Mouse (Mus musculus) lung, postnatal 14 days (tissue): Measurements from ENCODE around the gene Map3k12.
A peak's percentile ranks its signal among the peaks of the same experiment; 100 is the strongest.

ENCODE experiments used
- DNase-seq: peaks from one replicate; pipeline ENCODE4 v3.0.0; 2021

Gene Map3k12

DNA sequence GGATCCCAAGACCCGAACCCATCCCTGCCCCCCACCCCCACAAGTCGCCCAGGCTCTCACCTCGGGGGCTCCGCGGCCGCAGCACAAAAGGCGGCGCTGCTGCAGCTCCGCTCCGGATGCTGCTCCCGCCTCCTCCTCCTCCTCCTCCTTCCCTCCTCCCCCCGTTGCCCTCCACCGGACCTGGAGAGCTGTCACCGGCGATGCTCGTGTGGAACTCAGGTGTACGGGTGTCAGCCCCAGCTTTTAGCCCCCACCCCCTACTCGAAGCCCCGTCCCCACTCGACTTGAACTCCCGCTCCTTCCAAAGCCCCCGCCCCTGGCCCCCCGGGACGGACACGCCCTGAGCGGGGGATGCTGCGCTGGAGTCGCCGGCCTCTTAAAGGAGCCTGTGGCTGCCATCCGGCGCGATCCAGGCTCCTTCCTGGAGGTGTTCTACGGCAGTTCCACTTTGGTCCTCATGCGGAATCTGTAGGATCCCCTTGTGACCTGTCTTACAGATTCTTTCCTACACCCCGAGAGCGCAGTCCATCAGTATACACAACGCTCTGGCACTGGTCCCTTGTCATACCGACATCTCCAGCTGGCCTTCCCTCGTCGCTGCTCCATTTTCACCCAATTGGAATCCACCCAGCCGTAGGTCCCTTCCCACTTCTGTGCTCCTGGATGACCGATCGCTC is at the start of gene Map3k12:
Gene Map3k12, minus strand, starts transcription at position 337 of the 677 bp plus-strand sequence.
- DNase-seq: peak; percentile 69

DNA sequence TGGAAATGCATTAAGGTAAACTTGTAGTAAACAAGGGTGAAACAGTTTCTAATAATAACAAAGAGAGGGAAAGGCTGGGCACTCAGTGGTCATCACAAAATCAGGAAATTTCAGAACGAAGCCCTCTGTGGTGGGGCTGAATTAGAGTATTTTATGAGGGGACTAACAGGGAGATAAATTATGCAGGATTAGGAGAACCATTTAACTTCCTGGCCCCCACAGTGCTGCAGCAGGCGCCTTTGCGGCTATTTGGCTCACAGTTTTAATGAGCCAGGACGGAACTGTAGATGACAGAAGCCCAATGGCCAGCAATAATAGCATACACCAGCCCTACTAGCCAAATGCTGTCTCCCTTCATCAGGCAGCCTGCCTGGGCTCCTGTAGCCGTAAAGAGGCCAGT is 46.8 kb upstream of the Map3k12 start:
- DNase-seq: no peak

DNA sequence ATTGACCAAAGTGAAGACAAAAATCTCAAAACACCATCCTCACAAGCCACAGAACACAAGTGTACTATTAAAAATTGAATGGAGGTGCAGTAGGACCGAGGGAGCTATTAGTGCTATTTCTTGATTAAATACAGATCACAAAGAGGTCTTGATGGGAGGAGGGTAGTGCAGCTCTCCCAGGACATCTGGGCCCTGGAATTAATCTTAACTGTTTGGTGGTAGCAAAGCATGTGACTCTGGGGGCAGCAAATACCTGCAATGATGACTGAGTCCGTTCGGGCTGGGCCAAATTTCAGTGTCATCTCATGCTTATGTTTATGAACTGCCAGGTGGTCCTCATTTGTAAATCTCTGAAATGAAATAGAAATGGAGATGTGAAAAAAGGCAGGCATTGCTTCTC is 46.2 kb upstream of the Map3k12 start:
- DNase-seq: no peak

DNA sequence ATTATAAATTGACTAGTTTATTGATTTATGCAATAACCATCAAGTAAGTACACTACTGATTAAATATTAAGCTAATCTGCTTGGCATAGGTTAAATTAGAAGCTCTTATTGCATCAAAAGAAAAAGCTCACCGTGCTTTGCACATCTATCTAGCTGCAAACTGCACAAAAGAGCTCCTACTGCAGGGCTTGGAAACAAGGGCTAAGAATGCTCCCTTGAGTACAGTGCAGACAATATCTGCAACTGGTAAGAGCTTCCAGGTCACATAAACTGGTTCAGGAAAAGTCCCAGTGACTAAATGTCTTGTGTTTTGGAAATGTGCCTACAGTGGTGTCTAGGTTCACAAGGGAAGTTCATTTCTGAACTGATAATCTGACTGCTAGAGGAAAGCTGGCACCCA is 45.6 kb upstream of the Map3k12 start:
- no peak for DNase-seq

DNA sequence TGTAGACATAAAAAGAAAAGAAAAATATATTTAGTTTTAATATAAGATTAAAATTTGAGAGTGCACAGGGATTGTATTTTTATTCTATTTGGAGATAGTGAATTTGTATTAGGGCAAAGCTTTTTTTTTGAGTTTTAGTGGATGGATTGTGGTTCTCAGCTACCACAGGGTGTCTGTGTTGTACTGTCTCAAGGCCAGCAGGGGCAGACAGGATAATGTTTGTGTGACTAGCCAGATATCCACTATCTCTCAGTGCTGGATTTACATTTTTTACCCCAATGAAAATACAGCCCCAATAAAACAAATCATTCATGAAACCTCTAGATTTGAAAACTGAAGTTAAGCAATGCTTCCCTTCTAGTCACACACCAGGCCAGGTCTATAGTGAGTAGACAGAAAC is 40.7 kb upstream of the Map3k12 start:
- DNase-seq: no peak

DNA sequence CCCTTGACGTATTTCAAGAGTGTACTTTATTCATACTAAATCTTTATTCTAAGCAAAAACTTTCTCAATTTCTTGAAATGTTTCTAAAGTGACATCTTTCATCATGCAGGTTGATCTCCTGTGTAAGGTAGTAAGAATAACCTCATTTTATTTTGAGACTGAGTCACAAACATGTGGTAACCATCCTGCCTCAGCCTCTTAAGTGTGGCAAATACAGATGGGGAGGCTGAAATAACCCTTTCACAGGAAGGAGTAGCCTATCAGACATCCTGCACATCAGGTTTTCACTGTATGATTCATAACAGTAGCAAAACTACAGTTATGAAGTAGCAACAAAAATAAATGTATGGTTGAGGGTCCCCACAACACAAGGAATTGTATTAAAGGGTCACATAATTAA is 38.7 kb upstream of the Map3k12 start:
- DNase-seq: no peak

DNA sequence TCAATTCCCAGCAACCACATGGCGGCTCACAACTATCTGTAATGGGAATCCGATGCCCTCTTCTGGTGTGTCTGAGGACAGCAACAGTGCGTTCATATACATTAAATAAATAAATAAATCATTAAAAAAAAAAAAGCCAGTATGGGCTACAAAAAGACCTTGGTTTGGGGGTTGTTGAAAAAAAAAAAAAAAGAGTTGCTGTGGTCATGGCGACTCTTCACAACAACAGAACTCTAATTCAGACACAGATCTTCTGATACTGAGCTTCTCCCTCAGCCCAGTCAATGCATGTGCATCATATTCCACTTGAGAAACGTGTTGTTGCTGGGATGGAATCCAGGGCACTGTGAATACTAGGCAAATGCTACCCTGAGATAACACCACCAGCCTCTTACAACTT is 35.7 kb upstream of the Map3k12 start:
- no peak for DNase-seq

DNA sequence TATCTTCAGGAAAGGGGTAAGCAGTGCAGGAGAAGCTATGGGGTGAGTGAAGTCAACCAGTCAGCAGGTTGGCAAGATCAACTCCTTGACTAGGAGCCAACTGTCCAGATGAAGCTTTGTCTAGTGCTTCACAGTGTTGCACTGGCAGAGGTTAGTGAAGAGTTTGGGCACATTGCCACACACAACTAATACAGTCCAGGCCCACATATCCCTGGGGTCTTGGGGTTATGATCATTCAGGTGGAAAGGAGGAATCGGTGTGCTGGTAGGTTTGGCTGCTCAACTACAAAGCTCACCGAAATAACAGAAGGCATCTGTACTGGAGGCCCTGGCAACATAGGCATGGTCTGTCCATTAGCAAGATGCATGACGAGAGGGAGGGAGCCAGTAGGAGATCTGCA is 30.6 kb upstream of the Map3k12 start:
- no peak for DNase-seq

DNA sequence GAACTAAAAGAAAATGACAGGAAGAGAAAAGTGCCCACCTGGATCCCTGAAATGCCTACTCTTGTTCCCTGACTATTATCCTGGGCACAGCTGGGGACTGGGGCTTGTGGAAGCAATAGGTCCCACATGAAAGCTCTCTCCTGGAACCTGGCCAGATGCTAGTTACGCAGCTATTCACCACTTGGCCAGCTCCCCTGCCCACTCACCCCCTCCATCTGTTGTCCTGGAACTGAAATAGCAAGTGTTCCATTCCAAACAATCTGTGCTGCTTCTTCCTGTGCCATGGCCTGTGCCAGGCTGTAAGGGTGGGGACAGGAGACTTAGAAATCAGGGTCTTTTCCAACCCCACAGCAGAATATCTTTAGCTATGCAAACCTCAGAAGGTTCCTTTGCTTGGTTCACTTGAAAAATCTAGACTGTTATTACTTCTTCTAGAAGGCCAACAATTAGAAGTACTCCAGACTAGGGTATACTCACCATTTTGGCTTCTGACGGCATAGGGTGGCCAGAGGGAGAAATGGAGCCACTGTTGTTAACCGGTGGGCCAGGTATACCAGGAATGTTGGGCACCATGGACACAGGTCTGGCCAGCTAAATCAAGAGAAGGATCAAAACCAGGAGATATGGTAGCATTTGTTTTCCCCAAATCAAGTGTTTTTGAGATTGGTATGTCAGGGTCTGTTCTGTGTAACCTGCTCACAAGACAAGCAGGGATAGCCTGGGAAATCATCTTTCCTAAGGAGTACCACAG is 30.0 kb upstream of the Map3k12 start:
- peak; percentile 72 for DNase-seq

DNA sequence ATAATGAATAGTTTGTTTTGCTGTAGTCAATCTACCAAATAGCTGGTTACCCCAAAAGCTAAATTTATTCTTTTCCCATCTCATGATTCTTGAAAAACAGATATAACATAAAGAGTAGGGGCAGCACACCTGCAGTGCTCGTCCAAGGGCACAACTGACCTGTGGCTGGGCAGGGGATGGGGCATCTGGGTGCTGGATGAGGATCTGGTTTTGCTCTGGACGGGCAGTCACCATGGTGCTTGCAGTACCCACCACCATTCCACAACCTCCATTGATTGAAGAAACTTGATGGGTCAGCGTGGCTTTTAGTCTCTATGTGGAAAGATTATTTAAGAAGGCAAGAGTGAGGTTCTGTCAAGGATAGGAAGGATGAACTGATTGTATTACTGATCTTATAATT is 29.4 kb upstream of the Map3k12 start:
- no peak for DNase-seq

DNA sequence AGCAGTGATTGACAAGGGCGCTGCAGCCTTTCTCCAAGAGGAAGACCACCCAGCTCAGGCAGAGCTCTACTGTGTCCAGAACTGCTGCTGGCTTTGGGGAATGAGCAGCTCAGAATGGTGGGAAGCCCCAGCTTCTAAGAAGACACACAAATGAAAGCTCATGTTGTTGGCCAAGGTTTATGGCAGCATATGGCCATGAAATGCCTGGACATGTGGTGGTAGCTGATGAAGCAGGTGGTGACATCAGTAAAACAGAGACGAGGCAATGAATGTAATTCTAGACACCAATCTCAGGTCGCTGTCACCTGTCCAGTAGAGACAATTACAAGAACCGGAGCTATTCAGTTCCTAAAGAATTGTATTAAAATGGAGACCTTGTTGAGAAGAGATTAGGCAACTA is 27.9 kb upstream of the Map3k12 start:
- DNase-seq: no peak

DNA sequence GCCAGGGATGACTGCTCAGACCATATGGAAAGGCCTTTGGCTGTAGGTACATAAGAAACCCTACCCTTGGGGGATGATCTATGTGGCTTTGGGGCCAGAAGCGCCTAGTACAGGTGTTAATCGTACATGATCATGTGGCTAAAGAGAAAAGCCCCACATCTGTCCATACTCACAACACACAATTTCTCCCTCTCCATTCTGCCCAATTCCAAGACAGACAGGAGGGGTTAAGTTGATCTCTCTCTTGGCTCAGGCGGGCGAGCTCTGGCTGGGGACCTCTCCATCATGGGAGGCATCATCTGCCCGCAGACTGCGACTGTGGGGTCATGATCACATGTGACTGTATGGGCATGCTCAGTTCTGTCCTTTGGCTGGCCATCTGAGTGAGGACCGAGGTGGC is 17.1 kb upstream of the Map3k12 start:
- no peak for DNase-seq

DNA sequence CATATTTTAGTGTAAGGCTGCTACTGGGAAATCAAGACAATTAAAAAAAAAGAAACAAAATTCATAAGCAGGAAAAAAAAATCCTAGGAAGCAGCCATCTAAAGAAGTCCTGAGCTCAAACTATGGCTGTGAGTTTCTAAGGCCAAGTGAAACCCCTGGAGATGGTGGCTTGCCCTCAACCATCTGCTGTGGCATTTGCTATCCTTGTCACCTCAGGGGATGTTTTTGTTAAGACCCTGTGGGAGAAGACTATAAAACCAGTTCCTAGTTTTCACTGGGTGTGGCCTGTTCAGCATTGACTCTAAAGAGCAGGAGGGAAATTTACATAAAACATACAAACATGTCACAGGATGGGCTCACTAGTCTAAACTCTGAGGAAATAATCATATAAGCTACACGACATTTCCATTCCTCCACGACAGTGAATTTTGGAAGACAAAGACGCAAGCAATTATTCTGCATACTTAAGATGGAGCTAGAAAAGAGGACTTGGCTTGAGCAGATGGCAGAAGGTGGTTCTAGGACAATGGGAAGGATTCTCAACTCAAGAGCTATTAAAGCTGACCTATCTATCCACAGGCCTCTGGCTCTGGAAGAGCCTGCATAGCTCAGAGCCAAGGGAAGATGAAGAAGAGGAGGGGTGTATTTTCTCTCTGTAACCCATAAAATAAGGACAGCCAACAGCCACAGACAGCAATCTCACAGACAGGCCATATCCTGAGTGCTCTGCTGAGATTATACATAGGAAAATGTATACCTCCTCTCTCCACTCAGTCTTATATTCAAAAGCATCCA is 15.4 kb upstream of the Map3k12 start:
- no peak for DNase-seq

DNA sequence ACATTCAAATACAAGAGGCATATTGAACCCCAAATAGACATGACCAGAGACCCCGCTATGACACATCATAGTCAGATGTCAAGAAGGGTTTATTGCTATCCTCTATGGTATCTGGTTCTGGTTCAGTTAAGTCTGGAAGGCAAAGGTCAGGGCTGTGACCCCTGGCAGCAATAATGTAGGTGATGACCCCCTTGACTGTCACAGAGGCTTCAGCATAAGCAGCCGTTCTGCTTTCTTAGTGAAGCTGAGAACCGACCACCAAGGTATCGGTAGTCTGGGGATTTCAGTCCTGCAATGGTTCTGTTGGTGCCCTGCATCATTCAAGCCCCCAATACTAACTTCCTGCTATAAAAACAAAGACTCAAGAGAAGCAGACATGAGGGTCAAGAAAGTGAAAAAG is 14.7 kb upstream of the Map3k12 start:
- DNase-seq: no peak

DNA sequence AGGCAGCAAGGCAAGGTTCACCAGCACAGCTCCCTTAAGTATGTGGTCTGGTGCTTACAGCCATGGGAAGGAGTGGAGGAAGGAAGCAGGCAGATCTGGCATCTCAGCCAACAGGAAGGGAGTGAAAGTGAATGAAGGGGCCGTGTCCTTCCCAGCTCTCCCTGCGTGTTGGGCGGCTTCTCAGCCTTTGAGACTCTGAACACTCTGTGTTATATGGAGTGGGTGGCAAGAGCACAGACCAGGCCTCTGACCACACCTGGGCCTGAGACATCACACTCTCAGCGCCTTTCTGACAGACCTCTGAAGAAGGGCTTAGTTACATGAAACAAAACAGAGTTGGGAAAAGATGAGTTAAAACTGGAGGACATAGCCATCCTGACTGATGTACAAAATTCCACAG is 13.7 kb upstream of the Map3k12 start:
- DNase-seq: no peak

DNA sequence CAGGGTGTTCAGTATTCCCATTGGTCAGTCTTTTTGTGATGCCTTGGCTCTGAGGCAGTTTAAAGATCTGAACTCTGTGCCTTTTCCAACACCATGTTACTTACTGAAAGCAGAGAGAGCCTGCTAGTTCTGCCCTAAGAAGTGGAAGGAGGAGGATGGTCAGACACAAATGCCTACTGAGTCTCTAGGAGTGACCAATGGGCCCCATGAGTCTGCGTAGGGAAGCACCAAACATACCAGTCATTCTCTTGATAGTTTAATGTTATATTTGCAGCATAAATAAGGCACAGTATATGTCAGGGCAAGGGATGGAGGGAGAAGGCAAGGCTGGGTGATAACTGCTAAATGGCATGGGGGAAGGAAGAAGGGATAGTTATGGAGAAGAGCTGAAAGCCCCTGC is 11.5 kb upstream of the Map3k12 start:
- DNase-seq: no peak

DNA sequence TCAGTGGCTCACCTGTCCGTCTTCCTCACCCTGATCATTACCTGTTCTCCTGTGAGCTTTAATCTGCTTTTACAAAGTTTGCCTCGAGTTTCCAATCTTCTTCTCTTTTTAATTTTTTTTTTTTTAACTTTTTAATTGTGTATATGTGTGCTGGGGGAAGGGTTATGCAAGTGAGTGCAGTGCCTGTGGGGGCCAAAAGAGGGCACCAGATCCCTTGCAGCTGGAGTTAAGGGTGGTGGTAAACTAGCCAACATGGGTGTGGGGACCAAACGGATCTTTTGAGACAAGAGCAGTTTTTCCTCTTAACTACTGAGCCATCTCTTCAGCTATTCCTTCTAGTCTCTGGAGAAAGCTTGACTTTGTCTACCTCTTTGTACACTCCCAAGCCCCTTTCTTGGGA is 11.1 kb upstream of the Map3k12 start:
- DNase-seq: no peak

DNA sequence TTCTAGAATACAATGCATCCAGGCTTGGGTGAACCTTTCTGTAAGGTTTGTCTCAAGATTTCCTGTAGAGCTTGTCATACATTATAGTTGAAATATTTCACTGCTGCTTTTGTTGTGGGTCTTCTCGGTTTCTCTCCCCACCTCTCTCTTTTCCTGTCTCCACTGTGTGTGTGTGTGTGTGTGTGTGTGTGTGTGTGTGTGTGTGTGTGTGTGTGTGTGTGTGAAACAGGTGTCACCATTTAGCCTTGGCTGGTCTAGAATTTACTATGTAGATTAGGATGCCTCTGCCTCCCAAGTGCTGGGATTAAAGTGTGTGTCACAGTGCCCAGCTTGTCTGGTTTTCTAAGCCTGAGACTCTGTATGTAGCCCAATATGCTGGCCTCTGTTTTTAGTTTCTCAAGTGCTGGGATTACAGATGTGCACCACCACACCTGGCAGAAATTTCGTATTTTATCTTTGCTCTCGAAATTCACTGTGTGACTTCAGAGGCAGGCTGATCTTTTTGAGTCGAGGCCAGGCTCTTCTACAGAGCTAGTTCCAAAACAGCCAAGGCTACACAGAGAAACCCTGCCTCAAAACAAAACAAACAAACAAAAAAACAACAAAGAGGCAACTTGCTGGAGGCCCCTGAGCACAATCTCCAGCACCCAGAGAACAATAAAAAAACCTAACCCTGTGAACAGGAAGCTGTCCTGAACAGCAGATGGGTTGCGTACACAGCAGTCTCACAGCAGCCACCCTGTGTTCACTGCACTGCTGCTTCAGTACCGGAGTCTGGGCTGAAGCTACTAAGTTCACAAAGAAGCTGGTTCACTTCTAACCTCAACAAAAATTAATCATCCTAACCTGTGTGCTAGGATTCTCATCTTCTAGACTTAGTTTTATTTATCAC is 9.5 kb upstream of the Map3k12 start:
- no peak for DNase-seq

DNA sequence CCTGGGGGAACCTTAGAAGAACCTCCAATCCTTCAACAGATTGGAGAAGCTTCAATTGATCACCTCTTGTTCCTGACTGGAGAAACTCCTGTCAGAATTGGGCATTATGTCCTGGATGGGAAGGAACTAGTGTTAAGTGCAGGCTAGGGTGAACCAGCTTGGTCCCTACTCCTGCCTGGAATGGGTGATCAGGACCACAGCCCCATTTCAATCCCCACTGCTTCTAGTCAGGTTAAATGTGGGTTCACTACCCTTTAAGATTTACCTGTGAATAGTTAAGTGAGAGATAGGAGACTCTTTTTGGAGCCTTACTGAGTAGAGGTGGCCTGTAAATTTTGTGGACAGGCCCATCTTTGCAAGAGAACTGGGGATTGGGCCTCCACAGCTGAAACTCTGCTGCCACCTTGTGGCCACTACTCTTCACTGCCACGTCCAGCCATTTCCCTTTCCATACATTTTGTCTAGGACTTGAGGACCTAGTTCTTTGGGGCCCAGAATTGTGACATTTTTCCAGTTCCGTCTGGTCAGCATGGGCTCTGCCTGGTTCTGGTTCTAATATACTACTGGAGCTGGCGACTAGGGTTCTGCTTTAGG is 8.1 kb upstream of the Map3k12 start, which contains the start of gene Npff:
Gene Npff, minus strand, starts transcription at position 51 of the 594 bp plus-strand sequence.
- DNase-seq: peak; percentile 80

DNA sequence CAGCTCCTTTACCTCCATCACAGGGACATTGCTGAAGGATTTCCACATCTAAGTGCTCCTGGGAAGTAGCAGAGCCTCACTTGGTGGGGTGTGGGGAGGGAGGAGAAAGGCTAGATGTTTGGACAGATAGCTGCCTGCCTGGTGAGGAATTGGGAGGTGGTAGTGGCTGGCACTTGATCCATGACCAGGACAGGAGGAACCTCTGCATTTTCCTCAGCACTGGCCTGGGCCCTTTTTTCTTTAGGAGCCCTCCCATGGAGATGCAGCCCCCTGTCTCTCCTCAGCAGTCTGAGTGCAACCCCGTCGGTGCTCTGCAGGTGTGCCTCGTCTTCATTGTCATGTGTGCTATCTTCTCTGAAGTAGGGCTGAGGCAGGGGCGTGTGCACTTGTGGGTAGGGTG is 4.6 kb upstream of the Map3k12 start:
- DNase-seq: no peak

DNA sequence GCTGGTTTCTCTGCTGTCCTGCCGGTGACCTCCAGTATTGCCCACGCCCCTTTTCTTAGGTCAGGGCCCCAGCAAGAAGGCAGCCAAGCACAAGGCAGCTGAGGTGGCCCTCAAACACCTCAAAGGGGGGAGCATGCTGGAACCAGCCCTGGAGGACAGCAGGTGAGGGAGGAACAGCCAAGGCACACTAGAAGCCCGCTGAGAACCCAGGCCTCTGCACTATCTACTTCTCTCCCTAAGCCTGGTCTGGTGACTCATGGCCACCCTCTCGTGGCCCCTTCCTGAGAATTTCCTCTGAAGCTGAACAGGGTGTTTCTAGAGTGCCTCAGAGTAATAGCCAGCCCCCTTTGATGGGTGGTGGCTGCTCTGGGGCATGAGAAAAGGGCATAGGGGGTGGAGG is 3.6 kb upstream of the Map3k12 start:
- no peak for DNase-seq
